Mouse (Mus musculus) midbrain, embryonic 11.5 days (tissue): Measurements from ENCODE around the gene Cdc27. TPM values are rescaled to one million over a fixed set of nuclear protein-coding genes. Genes with fewer than 3 reads are reported as not detected.
A peak's percentile ranks its signal among the peaks of the same experiment; 100 is the strongest.
"Not testable (repeated sequence)": the region's sequence is repeated elsewhere in the genome, so short reads cannot be mapped to it uniquely, and the experiment has no call there.

Source experiments
- ATAC-seq: fragments of 200-750 bp; cut with Nextera tagmentation; 2 replicates; pipeline ENCODE4 v1.8.0; 2017; ENCODE audit warnings: moderate TSS enrichment, moderate library complexity; ENCODE audit not compliant: low FRiP score
- DNase-seq: peaks from one replicate; pipeline ENCODE4 v3.0.0; 2015; ENCODE audit warnings: low spot score; ENCODE audit errors: missing footprints
- H3K27ac ChIP-seq: fragments of 300-500 bp; sonication (generic); 2 replicates; pipeline ENCODE4 v1.5.1; 2014; ENCODE audit warnings: low read depth, low read length
- H3K27me3 ChIP-seq: fragments of 300-500 bp; sonication (generic); 2 replicates; pipeline ENCODE4 v1.6.1; 2014; ENCODE audit warnings: mild to moderate bottlenecking, low read length, moderate library complexity, mixed read lengths; ENCODE audit not compliant: control insufficient read depth, insufficient read depth
- H3K36me3 ChIP-seq: fragments of 300-500 bp; sonication (generic); 2 replicates; pipeline ENCODE4 v1.6.1; 2014; ENCODE audit warnings: mild to moderate bottlenecking, low read length, moderate library complexity, mixed read lengths; ENCODE audit not compliant: control insufficient read depth, insufficient read depth
- H3K4me1 ChIP-seq: fragments of 300-500 bp; sonication (generic); 2 replicates; pipeline ENCODE4 v1.6.1; 2014; ENCODE audit warnings: low read length; ENCODE audit not compliant: control insufficient read depth, insufficient read depth
- H3K4me2 ChIP-seq: fragments of 300-500 bp; sonication (generic); 2 replicates; pipeline ENCODE4 v1.6.1; 2014; ENCODE audit warnings: mild to moderate bottlenecking, moderate library complexity
- H3K4me3 ChIP-seq: fragments of 300-500 bp; sonication (generic); 2 replicates; pipeline ENCODE4 v1.5.1; 2014; ENCODE audit warnings: low read depth, low read length
- H3K9ac ChIP-seq: fragments of 300-500 bp; sonication (generic); 2 replicates; pipeline ENCODE4 v1.6.1; 2014; ENCODE audit warnings: low read length
- H3K9me3 ChIP-seq: fragments of 300-500 bp; sonication (generic); 2 replicates; pipeline ENCODE4 v1.6.1; 2016; ENCODE audit warnings: low read length; ENCODE audit not compliant: control insufficient read depth
- WGBS: fragments of 180-500 bp; shearing (Covaris S2); extraction: QIAGEN DNeasy Blood & Tissue Kit; methylation state at CpG from one replicate; pipeline ENCODE4 v1.1.7; 2014; 5-methylcytosine and 5-hydroxymethylcytosine counted together
- polyA plus RNA-seq: library from polyadenylated mRNA; unstranded; fragments of >200 nt; fragmentation: Nextera tagmentation; extraction: Ambion mirVana; gene quantifications from 2 replicates; pipeline ENCODE4 v1.2.1, GENCODE M21; 2014

The Cdc27 gene
- polyA plus RNA-seq, 1 experiment from 2014 or later: 59.0 TPM

GRCm38 (mm10) chr11:104572566-104572965 is 22.1 kb upstream of the Cdc27 start:
- ATAC-seq (no peak), DNase-seq (no peak)
- Histone ChIP-seq H3K27me3 (no peaks in the 10 kb centered on the region), H3K4me2 (no peak overlapping the region), H3K4me3 (no peak overlapping the region), H3K9me3 (no peaks in the 10 kb centered on the region), H3K27ac (no peak overlapping the region), H3K4me1 (no peaks in the 10 kb centered on the region), H3K9ac (no peak overlapping the region), H3K36me3 (no peaks in the 10 kb centered on the region)
- 76% methylated on average over 2 of the region's 2 CpGs for WGBS

- WGBS: 55% methylated on average over 7 of the region's 7 CpGs
- DNase-seq (no peak), ATAC-seq (no peak)
- Histone ChIP-seq H3K9me3 (no peaks in the 10 kb centered on the region), H3K9ac (no peak overlapping the region), H3K4me1 (no peaks in the 10 kb centered on the region), H3K4me3 (no peak overlapping the region), H3K36me3 (no peaks in the 10 kb centered on the region), H3K27me3 (no peaks in the 10 kb centered on the region), H3K4me2 (no peak overlapping the region), H3K27ac (no peak overlapping the region)
Observed at GRCm38 (mm10) chr11:104572091-104572490, 21.7 kb upstream of the Cdc27 start.

GRCm38 (mm10) chr11:104571373-104571772 is 21.0 kb upstream of the Cdc27 start:
- peak overlapping the region; percentile 27 for H3K4me3 ChIP-seq
- peak overlapping the region; percentile 53 for H3K4me2 ChIP-seq
- not testable (repeated sequence) for H3K27ac ChIP-seq, H3K4me1 ChIP-seq, H3K36me3 ChIP-seq, H3K27me3 ChIP-seq, DNase-seq, H3K9me3 ChIP-seq
- H3K9ac ChIP-seq: peak overlapping the region; percentile 40; the same call in 1 of the 2 replicates
- ATAC-seq: peak; percentile 27; the same call in 1 of the 2 replicates
- 5% methylated on average over 28 of the region's 28 CpGs for WGBS

- not testable (repeated sequence) for ATAC-seq, H3K27me3 ChIP-seq, H3K9me3 ChIP-seq, H3K36me3 ChIP-seq, DNase-seq, H3K9ac ChIP-seq, H3K27ac ChIP-seq, H3K4me3 ChIP-seq, H3K4me1 ChIP-seq, H3K4me2 ChIP-seq
- WGBS: 83% methylated on average over 8 of the region's 8 CpGs
Observed at GRCm38 (mm10) chr11:104570515-104570914, 20.1 kb upstream of the Cdc27 start.

GRCm38 (mm10) chr11:104568326-104568725 is 17.9 kb upstream of the Cdc27 start:
- ATAC-seq (no peak), DNase-seq (no peak)
- Histone ChIP-seq H3K36me3 (no peaks in the 10 kb centered on the region), H3K4me3 (no peak overlapping the region), H3K4me2 (no peak overlapping the region), H3K9me3 (no peaks in the 10 kb centered on the region), H3K27ac (no peak overlapping the region), H3K4me1 (no peaks in the 10 kb centered on the region), H3K9ac (no peak overlapping the region), H3K27me3 (no peaks in the 10 kb centered on the region)
- 93% methylated on average over 4 of the region's 4 CpGs for WGBS

- ATAC-seq (no peak), DNase-seq (no peak)
- 87% methylated on average over 9 of the region's 9 CpGs for WGBS
- no peak overlapping the region for H3K4me2 ChIP-seq
- H3K4me1 ChIP-seq: no peaks in the 10 kb centered on the region
- no peaks in the 10 kb centered on the region for H3K36me3 ChIP-seq
- H3K4me3 ChIP-seq: no peak overlapping the region
- no peaks in the 10 kb centered on the region for H3K27me3 ChIP-seq
- no peak overlapping the region for H3K9ac ChIP-seq
- no peak overlapping the region for H3K27ac ChIP-seq
- no peaks in the 10 kb centered on the region for H3K9me3 ChIP-seq
Observed at GRCm38 (mm10) chr11:104567736-104568135, 17.3 kb upstream of the Cdc27 start.

GRCm38 (mm10) chr11:104566796-104567195 is 16.4 kb upstream of the Cdc27 start:
- no peak overlapping the region for H3K4me3 ChIP-seq
- H3K9ac ChIP-seq: no peak overlapping the region
- H3K4me2 ChIP-seq: no peak overlapping the region
- no peak overlapping the region for H3K27ac ChIP-seq
- H3K27me3 ChIP-seq: no peaks in the 10 kb centered on the region
- DNase-seq (no peak), ATAC-seq (no peak)
- no peaks in the 10 kb centered on the region for H3K36me3 ChIP-seq
- 82% methylated on average over 2 of the region's 2 CpGs for WGBS
- no peaks in the 10 kb centered on the region for H3K4me1 ChIP-seq
- no peaks in the 10 kb centered on the region for H3K9me3 ChIP-seq

GRCm38 (mm10) chr11:104566097-104566496 is 15.7 kb upstream of the Cdc27 start:
- WGBS: 90% methylated on average over 6 of the region's 6 CpGs

GRCm38 (mm10) chr11:104565172-104565571 is 14.8 kb upstream of the Cdc27 start:
- no peaks in the 10 kb centered on the region for H3K9me3 ChIP-seq

More at GRCm38 (mm10) chr11:104566097-104566496, 15.7 kb upstream of the Cdc27 start:
- Histone ChIP-seq H3K27me3 (no peaks in the 10 kb centered on the region), H3K9me3 (no peaks in the 10 kb centered on the region), H3K4me3 (no peak overlapping the region), H3K36me3 (no peaks in the 10 kb centered on the region), H3K4me1 (no peaks in the 10 kb centered on the region), H3K27ac (no peak overlapping the region), H3K4me2 (no peak overlapping the region), H3K9ac (no peak overlapping the region)
- no peak for DNase-seq
- no peak for ATAC-seq

GRCm38 (mm10) chr11:104563496-104563895 is 13.1 kb upstream of the Cdc27 start:
- no peaks in the 10 kb centered on the region for H3K4me1 ChIP-seq
- H3K4me3 ChIP-seq: no peak overlapping the region
- ATAC-seq: no peak
- 83% methylated on average over 1 of the region's 1 CpGs for WGBS
- no peak overlapping the region for H3K9ac ChIP-seq
- no peaks in the 10 kb centered on the region for H3K9me3 ChIP-seq
- no peak for DNase-seq
- no peak overlapping the region for H3K4me2 ChIP-seq
- H3K36me3 ChIP-seq: no peaks in the 10 kb centered on the region
- H3K27me3 ChIP-seq: no peaks in the 10 kb centered on the region
- no peak overlapping the region for H3K27ac ChIP-seq

More at GRCm38 (mm10) chr11:104565172-104565571, 14.8 kb upstream of the Cdc27 start:
- H3K9ac ChIP-seq: no peak overlapping the region
- no peaks in the 10 kb centered on the region for H3K4me1 ChIP-seq
- no peak overlapping the region for H3K27ac ChIP-seq
- DNase-seq (no peak), ATAC-seq (no peak)
- no peaks in the 10 kb centered on the region for H3K27me3 ChIP-seq
- WGBS: 87% methylated on average over 9 of the region's 9 CpGs
- no peaks in the 10 kb centered on the region for H3K36me3 ChIP-seq
- H3K4me3 ChIP-seq: no peak overlapping the region
- no peak overlapping the region for H3K4me2 ChIP-seq
